Mouse (Mus musculus) intestine, embryonic 16.5 days (tissue): ENCODE data around the gene Cd37. TPM values are rescaled to one million over a fixed set of nuclear protein-coding genes. Genes with fewer than 3 reads are reported as not detected.

Experiments used
- ATAC-seq: fragments of 200-750 bp; cut with Nextera tagmentation; 2 replicates; pipeline ENCODE4 v1.8.0; 2017; ENCODE audit warnings: moderate TSS enrichment, moderate library complexity
- H3K27ac ChIP-seq: fragments of 300-500 bp; sonication (generic); 2 replicates; pipeline ENCODE4 v1.5.1; 2014; ENCODE audit warnings: mild to moderate bottlenecking, low read length
- H3K27me3 ChIP-seq: fragments of 300-500 bp; sonication (generic); replicated peaks from 2 replicates; pipeline ENCODE4 v1.6.1; 2014; ENCODE audit warnings: low read length, control low read depth, mixed read lengths; ENCODE audit not compliant: control insufficient read depth, insufficient read depth
- H3K36me3 ChIP-seq: fragments of 300-500 bp; sonication (generic); 2 replicates; pipeline ENCODE4 v1.6.1; 2014; ENCODE audit warnings: low read length, control low read depth; ENCODE audit not compliant: control insufficient read depth, insufficient read depth
- H3K4me1 ChIP-seq: fragments of 300-500 bp; sonication (generic); 2 replicates; pipeline ENCODE4 v1.6.1; 2014; ENCODE audit warnings: low read length, control low read depth, mixed read lengths; ENCODE audit not compliant: control insufficient read depth, insufficient read depth
- H3K4me2 ChIP-seq: fragments of 300-500 bp; sonication (generic); 2 replicates; pipeline ENCODE4 v1.6.1; 2014; ENCODE audit warnings: low read depth, low read length, control low read depth
- H3K4me3 ChIP-seq: fragments of 300-500 bp; sonication (generic); 2 replicates; pipeline ENCODE4 v1.5.1; 2014; ENCODE audit warnings: mild to moderate bottlenecking, low read length
- H3K9ac ChIP-seq: fragments of 300-500 bp; sonication (generic); 2 replicates; pipeline ENCODE4 v1.6.1; 2014; ENCODE audit warnings: low read depth, low read length
- H3K9me3 ChIP-seq: fragments of 300-500 bp; sonication (generic); 2 replicates; pipeline ENCODE4 v1.6.1; 2016; ENCODE audit warnings: low read length, control low read depth; ENCODE audit not compliant: control insufficient read depth
- WGBS: fragments of 180-500 bp; shearing (Covaris S2); extraction: QIAGEN DNeasy Blood & Tissue Kit; methylation state at CpG from one replicate; pipeline ENCODE4 v1.1.7; 2014; 5-methylcytosine and 5-hydroxymethylcytosine counted together
- polyA plus RNA-seq: library from polyadenylated mRNA; unstranded; fragments of >200 nt; fragmentation: Nextera tagmentation; extraction: Ambion mirVana; gene quantifications from 2 replicates; pipeline ENCODE4 v1.2.1, GENCODE M21; 2015

Cd37 gene
- polyA plus RNA-seq, 1 experiment from 2014 or later: 5.0 TPM

DNA sequence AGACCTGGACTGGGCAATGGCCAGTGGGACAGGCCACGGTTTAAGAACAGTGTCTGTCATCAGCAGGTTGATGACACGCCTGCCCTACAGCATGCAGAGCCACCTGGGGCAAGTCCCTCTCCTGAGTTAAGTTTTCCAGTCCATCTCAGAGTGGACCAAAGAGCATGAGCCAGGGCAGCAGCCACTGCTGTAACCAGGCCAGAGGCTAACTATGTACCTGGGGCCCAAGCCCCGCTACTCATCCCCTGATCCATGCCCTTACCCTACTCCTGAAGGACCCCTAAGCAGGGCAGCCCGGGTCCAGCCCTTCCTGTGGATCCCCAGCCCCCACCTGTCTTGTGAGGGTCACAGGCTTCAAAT lies 42.8 kb downstream of the Cd37 start:
- WGBS: 77% methylated on average over 4 of the region's 4 CpGs
- no peaks in the 10 kb centered on the region for H3K4me1 ChIP-seq

DNA sequence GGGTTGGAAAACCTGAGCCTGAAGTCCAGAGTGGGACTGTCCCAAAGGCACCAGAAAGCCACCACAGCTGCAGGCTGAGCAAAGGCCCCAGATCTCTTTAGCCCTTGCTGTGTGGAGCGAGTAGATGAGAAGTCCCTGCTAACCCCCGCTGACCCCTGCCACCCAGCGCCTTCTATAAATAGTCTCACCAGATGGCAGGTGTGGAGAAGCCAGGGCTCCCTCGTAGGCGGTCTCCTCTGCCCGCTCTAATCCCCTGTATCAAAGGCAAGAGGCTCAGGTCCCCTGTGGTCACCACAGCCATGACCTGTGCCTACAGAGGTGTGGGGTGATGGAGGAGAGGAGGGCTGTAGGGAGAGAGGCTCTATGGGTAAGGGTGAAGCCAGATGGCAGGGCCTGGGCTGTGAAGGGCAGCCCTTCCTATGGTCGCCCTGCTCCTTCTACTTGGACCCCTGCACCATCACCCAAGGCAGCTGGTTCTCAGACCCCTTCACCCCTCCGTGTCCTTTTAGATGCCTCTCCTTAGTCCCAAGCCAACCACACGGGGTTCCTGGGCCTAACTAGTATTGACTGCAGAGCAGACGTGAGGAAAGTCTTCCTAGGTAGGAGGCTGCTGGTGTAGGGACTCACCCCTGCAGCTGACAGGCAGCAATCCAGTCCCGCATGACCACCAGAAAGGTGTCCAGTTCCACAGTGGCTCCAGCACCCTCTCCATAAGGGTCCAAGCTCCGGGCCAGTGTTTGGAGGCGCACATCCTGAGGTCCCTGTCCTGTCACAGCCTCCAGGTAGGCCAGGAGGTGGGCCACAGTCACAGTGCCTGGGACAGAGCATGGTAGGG lies 43.4 kb downstream of the Cd37 start:
- no peaks in the 10 kb centered on the region for H3K9me3 ChIP-seq
- no peak overlapping the region for H3K4me2 ChIP-seq
- no peak for ATAC-seq
- 66% methylated on average over 13 of the region's 13 CpGs for WGBS
- 0 out of 2 replicates have a peak overlapping the region, but pooled peaks have one; percentile 10 for H3K9ac ChIP-seq
- no peaks in the 10 kb centered on the region for H3K4me1 ChIP-seq
- no peaks in the 10 kb centered on the region for H3K36me3 ChIP-seq
- H3K27me3 ChIP-seq: no peaks in the 10 kb centered on the region
- H3K27ac ChIP-seq: no peak overlapping the region
- H3K4me3 ChIP-seq: no peak overlapping the region

More for the DNA sequence above, 42.8 kb downstream of the Cd37 start:
- Histone ChIP-seq H3K36me3 (no peaks in the 10 kb centered on the region), H3K9ac (0 out of 2 replicates have a peak overlapping the region, but pooled peaks have one; percentile 2), H3K4me2 (no peak overlapping the region), H3K27me3 (no peaks in the 10 kb centered on the region), H3K4me3 (no peak overlapping the region), H3K27ac (no peak overlapping the region), H3K9me3 (no peaks in the 10 kb centered on the region)
- no peak for ATAC-seq

DNA sequence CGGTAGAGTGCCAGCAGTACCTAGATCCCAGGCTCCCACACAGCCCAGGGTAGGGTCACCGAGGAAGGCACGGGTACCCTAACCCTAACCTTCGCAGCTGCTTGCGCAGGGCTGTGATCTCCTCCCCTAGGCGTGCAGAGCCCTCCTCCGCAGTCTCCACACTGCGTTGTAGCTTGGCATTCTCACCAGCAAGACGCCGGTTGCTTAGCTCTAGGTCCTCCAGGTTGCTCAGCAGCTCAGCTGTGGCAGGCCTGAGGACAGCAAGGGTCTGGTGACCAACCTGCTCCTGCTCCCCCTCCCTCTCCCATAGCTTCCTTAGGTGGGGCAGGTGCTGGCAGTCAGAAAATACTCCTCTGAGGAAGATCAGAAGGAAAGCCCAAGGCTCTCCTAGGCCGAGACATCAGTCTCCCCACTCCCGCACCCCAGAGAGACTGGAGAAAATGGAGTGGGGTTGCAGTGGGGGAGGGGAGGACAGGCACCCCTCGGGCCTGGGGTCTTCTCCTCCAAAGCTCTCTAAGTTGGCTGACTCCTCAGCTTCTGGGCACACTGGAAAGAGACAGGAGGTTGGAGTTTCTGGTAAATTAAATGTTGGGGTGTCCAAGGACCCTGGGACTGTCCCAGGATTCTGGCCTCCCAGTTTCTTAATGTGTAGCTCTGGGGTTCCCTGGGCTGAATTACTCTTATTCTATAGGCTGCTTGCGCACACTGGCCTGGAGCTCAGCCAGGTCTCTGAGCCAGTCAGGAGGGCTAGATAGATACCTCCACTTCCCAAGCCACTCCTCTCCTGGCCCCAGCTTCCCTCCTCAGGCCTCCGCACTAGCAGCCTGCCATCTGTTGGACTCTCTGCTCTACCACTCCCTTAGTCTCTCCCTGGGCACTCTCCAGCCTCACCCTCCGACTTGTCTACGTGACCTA lies 44.8 kb downstream of the Cd37 start:
- Histone ChIP-seq H3K27ac (no peak overlapping the region), H3K27me3 (no peaks in the 10 kb centered on the region), H3K4me2 (no peak overlapping the region), H3K36me3 (no peaks in the 10 kb centered on the region), H3K9me3 (no peaks in the 10 kb centered on the region), H3K9ac (no peak overlapping the region), H3K4me1 (no peaks in the 10 kb centered on the region), H3K4me3 (no peak overlapping the region)
- ATAC-seq: peak; percentile 37; the same call in 1 of the 2 replicates
- WGBS: 74% methylated on average over 17 of the region's 17 CpGs

DNA sequence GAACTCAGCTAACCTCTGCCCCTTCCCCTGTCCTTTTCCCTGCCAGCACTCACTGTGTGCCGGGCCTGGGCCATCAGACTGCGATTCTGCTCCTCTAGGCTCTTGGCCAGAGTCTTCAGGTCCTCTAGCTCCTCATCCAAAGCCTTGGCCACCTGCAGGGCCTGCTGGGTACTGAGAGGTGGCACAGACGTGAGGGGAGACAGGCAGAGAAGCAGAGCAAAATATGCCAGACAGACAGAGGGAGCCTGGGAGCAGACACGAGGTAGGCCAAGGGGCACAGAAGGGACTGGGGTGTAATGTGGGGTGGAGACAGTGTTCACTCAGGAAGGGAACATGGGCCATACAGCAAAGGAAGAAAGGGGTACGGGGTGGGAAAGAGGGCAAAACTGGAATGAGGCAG lies 45.5 kb downstream of the Cd37 start:
- H3K4me2 ChIP-seq: no peak overlapping the region
- no peak for ATAC-seq

DNA sequence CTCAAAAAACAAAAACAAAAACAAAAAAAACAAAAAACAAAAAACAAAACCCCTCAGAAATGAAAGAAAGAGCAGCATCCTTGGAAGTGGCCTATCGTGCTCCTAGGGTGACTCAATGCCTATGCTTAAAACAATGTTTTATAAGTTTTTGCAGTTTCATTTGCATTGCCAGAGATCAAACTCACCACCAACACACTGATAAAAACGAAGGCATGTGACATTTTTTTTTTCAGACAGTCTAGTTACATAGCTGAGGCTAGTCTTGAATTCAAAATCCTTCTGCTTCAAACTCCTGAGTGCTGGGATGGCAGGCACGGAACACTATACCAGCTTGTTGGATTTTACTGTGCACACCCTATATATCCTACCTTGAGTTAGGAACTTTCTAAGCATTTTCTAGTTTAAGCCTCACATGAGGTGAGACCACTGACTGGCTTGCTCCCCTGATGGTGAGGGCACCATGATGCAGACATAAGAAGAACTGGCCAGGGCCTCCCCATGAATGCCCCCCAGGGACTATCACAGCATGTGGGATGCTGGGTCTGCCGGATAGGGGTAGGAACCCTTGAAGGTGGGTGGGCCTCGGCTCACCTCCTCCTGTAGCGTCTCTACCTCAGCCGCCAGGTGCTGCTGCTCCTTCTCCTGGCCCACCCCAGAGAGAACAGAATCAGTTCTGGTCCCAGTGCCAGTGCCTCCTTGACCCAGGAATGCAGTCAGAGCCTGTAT lies 46.2 kb downstream of the Cd37 start:
- ATAC-seq: no peak
- no peak overlapping the region for H3K27ac ChIP-seq
- no peaks in the 10 kb centered on the region for H3K4me1 ChIP-seq
- WGBS: 86% methylated on average over 7 of the region's 7 CpGs
- H3K9ac ChIP-seq: no peak overlapping the region
- no peak overlapping the region for H3K4me2 ChIP-seq
- H3K4me3 ChIP-seq: no peak overlapping the region
- H3K27me3 ChIP-seq: no peaks in the 10 kb centered on the region
- H3K9me3 ChIP-seq: no peaks in the 10 kb centered on the region
- no peaks in the 10 kb centered on the region for H3K36me3 ChIP-seq

More for the DNA sequence above, 45.5 kb downstream of the Cd37 start:
- Histone ChIP-seq H3K9ac (0 out of 2 replicates have a peak overlapping the region, but pooled peaks have one; percentile 32), H3K4me3 (no peak overlapping the region), H3K27me3 (no peaks in the 10 kb centered on the region), H3K27ac (no peak overlapping the region), H3K9me3 (no peaks in the 10 kb centered on the region), H3K36me3 (no peaks in the 10 kb centered on the region), H3K4me1 (no peaks in the 10 kb centered on the region)
- 64% methylated on average over 5 of the region's 5 CpGs for WGBS

DNA sequence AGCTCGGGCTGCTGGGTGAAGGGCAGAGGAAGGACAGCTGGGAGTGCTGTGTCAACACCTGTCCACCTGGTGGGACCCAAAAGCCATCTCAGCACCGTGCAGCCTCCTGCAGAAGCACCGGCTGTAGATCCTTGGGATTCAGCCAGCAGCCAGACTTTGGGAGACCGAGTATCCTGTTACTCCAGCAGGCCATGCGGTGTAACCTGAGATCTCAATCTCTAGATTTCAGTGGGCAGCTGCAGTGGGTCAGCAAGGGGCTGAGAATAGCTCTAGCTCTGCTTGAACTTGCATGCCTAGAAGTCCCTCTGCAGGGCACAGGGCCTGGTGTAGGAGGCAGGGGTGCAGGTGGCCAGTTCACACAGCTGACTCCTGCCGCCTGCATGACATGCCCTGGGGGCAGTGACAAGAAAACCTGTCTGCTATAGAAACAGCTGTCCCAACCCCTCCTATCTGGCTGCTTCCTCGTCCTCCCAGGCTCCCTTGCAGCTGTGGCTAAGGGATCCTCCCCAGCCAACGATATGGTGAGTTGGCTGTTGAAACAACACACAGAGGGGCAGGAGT lies 47.0 kb downstream of the Cd37 start:
- H3K9ac ChIP-seq: no peak overlapping the region

DNA sequence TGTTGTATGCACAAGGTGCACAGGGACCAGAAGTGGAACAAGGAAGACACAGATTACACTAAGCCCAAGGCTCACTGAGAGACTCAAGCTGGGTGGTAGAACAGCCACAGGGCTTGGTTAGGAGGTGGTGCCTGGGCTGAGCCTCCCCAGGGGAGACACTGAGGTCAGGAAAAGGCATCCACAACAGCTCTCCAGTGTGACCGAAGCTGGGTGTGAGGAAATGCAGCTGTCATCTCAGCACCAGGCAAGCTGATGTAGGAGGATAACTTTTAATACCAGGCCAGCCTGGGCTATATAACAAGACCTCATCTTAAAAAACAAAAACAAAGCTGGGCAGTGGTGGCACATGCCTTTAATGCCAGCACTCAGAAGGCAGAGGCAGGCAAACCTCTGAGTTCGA lies 47.8 kb downstream of the Cd37 start:
- ATAC-seq: no peak
- H3K4me3 ChIP-seq: no peak overlapping the region
- no peak overlapping the region for H3K27ac ChIP-seq
- no peak overlapping the region for H3K9ac ChIP-seq
- H3K4me2 ChIP-seq: no peak overlapping the region
- H3K4me1 ChIP-seq: no peaks in the 10 kb centered on the region
- peaks cover 2% of the 10 kb centered on the region for H3K27me3 ChIP-seq
- 60% methylated on average over 2 of the region's 2 CpGs for WGBS
- no peaks in the 10 kb centered on the region for H3K36me3 ChIP-seq
- H3K9me3 ChIP-seq: no peaks in the 10 kb centered on the region

More for the DNA sequence above, 47.0 kb downstream of the Cd37 start:
- no peak overlapping the region for H3K27ac ChIP-seq
- no peaks in the 10 kb centered on the region for H3K4me1 ChIP-seq
- 16% methylated on average over 8 of the region's 8 CpGs for WGBS
- H3K4me2 ChIP-seq: no peak overlapping the region
- no peak overlapping the region for H3K4me3 ChIP-seq
- no peaks in the 10 kb centered on the region for H3K9me3 ChIP-seq
- ATAC-seq: peak; percentile 41; the same call in 1 of the 2 replicates
- H3K27me3 ChIP-seq: no peaks in the 10 kb centered on the region; the same call in 1 of the 2 replicates
- H3K36me3 ChIP-seq: no peaks in the 10 kb centered on the region

DNA sequence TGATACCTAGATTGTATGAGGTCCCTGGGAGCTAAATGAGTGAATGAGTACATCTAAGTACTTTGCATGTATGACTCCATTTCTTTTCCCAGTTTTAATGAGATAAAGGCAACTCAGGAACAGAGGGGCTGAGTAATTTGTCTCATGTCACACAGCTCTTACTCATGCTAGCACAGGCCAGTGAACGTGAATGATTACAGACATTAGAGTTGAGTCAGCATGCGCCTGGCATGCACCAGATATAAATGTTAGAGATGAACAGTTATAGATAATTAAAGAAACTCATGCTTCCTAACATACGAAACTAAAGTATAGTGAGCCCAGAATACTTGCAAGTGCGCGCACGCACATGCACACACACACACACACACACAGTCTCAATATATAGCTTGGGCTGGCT lies 48.7 kb downstream of the Cd37 start:
- Histone ChIP-seq H3K4me3 (no peak overlapping the region), H3K27me3 (peaks cover 5% of the 10 kb centered on the region), H3K9ac (no peak overlapping the region), H3K9me3 (no peaks in the 10 kb centered on the region), H3K4me2 (no peak overlapping the region), H3K4me1 (no peaks in the 10 kb centered on the region), H3K36me3 (no peaks in the 10 kb centered on the region), H3K27ac (no peak overlapping the region)
- no peak for ATAC-seq
- 88% methylated on average over 6 of the region's 6 CpGs for whole genome bisulfite sequencing
